Mouse (Mus musculus): ENCODE results near the gene Rora.

DNA sequence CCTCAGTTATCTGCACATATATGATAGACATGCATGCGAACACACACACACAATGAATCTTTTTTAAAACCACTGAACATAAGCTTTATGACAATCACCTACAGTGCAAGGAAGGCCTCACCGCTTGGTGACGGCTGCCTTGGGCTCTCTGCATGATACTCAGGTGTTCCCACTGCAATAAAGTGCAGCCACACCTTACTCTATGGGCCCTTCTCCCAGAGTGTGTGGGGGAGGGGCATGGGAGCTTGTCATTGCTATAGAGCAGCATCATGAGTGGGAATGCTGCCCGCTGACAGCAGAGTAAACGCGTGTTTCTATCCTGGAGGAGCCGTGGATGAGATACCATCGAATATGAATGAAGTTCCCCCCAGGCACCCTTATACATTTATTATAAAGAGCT lies 525.6 kb downstream of the Rora start:
- TF ChIP-seq CTCF (IDR thresholded peaks at IDR 0.05; ENCODE audit: extremely low read depth, insufficient read length, insufficient replicate concordance, low read depth, low read length) (no peak), POLR2A (IDR thresholded peaks at IDR 0.05; ENCODE audit: low read depth, low read length) (no peak)
